Mouse (Mus musculus) skeletal muscle tissue, adult 2 months (tissue): ENCODE results near the gene S100a16.

Experiments used
- DNase-seq: peaks from one replicate; pipeline ENCODE4 v3.0.0-alpha.2; 2012; ENCODE audit warnings: low read depth, low spot score

S100a16 gene

GRCm38 (mm10) chr3:90585595-90585994 is 48.5 kb downstream of the S100a16 start:
- DNase-seq = peak; percentile 84

GRCm38 (mm10) chr3:90586016-90586643 is 49.1 kb downstream of the S100a16 start:
- DNase-seq = no peak

- peak; percentile 88 for DNase-seq
Measured at GRCm38 (mm10) chr3:90586906-90587305, 49.9 kb downstream of the S100a16 start.

GRCm38 (mm10) chr3:90587361-90588101 is 50.5 kb downstream of the S100a16 start:
- DNase-seq = peak; percentile 70

- no peak for DNase-seq
Measured at GRCm38 (mm10) chr3:90589390-90589789, 52.3 kb downstream of the S100a16 start.

- no peak for DNase-seq
Measured at GRCm38 (mm10) chr3:90589947-90590346, 52.9 kb downstream of the S100a16 start, which contains the start of gene S100a2. S100a2 (plus strand) TSS chr3:90590247.
